Mouse (Mus musculus) cerebellum, postnatal 25 days (tissue): ENCODE data around the gene Sh3rf3.
"Not testable (repeated sequence)": the region's sequence is repeated elsewhere in the genome, so short reads cannot be mapped to it uniquely, and the experiment has no call there.

Source experiments
- DNase-seq, 2 experiments: peaks; one replicate each; pipeline ENCODE4 v3.0.0; 2021; ENCODE audit warnings: mixed read lengths in 2 of 2

Sh3rf3 gene

DNA sequence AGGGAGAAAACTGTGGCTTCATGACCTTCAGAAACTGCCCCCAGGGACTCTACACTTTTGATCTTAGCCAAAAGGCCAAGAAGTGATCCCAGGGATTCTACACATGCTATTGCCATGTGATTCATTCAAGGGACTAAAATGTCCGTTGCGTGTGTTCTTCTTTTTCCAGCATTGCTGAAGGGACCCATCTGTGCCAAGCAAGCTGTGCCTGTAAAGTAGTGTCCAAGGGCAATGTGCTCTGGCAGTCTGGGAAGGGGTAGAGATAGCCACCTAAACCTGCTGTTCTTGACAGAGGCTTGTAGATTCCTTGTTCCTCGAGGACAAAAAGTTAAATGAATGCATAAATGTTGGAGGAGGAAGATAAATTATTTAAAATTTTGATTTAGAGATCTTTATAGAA lies 178.5 kb downstream of the Sh3rf3 start:
- DNase-seq = no peak

DNA sequence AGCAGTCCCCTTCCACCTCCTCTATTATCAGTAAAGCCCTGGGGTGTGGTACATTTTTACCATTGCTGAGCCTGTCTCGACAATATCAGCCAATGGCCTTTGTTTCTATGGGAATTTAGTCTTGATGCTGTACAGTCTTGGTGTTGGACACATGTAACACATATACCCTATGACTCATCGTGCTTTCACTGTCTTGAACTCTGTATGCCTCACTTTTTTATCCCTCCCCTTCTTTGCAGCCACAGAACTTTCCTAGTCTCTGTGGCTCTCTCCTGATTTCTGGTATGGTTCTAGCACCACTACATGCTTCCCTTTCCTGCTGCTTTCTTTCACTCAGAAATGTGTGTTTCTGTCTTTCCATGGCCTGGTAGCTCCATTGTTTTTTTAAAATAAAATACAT lies 181.6 kb downstream of the Sh3rf3 start:
- DNase-seq = no peak

DNA sequence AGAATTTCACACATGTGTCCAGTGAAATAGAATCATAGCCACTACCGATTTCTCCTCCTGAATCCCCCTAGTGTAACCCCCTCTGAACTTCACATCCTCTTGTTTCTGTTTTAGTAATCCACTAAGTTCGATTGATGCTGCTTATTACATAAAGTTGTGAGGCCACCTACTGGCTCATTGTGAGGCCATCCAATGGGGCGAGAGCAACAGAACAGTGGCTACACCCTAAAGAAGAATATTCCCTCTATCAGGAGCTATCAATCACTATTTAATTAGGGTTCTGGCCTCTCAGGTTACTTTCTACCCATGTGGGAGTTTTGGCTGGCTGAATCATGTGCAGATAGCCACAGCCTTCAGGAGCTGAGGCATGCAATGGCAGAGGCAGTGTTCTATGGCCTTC lies 182.0 kb downstream of the Sh3rf3 start:
- no peak for DNase-seq

DNA sequence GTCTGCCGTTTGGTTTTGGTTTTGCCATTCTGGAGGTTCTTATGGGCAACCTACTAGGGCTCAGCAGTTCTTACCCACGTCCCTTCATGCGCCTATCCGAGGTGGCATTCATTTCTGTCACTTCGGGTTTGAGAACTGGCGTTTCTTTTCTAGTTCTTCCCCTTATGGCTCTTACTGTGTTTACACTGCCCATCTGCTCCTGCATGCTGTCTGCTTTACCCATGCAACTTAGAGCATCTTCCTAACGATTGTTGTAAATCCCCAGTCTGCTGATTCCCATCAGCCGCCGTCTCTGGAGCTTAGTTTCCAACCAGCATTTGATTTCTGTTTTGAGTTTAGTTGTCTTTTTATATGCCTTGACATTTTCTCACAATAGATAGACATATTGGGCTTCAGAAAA lies 189.2 kb downstream of the Sh3rf3 start:
- DNase-seq = no peak

DNA sequence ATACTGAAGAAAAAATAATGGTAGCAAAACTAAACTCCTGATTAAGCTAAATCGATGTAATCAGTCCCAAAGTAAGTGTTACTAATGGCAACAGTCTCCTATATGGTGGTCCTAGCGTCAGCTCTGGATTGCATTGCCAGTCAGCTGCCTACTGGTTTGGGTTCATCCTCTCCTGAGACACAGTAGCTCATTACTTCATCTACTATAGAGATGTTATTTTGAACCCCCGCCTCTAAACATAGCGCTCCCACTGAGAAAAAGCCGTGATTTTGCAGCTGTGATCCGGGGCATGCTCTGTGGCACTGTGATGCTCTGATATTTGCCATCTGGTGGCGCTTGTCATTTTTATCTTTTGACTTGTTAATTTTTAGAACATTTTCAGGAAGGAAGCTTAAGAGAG lies 198.3 kb downstream of the Sh3rf3 start:
- DNase-seq = no peak

DNA sequence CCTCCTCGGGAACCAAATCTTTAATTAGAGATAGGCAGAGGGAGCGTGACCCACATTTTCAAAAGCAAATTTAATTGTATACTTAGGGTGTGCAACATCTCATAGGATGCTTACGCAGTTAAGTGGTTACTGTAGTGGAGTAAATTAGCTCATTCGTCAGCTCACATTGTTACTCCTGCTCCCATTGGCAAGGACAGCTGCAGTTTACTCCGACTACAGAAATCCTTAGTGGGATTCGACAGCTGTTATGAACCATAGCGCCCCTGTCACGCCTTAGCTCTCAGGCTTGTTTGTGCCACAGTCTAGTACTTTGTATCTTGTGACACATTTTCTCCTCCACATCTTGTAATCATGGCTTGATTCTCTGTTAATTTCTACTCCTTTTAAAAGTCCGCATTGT lies 200.5 kb downstream of the Sh3rf3 start:
- no peak for DNase-seq

DNA sequence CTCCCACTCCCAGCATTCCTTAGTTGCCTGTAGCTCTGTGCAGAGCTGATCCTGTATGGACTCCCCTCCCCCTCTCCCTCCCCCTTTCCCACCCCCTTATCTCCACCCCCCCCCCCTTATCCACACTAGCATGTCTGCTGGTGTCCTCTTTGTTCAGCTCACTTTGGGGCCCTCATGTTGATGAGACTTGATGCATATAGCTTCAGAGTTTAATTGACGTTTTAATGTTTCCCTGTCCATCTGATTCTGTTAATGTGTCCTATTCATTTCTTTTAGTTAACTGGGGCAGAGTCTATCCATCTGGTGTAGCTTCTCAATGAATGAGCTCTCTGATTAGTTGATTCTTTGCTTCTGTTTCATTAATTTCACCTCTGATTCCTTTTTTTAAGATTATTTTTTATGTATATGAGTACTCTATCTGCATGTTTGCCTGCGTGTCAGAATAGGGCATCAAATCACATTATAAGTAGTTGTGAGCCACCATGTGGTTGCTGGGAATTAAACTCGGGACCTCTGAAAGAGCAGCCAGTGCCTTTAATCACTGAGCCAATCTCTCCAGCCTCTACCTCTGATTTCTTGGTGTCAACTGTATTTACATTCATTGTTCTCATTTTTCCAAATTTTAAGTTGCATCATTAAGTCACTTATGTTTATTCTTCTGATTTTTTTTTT lies 206.3 kb downstream of the Sh3rf3 start:
- no peak for DNase-seq

DNA sequence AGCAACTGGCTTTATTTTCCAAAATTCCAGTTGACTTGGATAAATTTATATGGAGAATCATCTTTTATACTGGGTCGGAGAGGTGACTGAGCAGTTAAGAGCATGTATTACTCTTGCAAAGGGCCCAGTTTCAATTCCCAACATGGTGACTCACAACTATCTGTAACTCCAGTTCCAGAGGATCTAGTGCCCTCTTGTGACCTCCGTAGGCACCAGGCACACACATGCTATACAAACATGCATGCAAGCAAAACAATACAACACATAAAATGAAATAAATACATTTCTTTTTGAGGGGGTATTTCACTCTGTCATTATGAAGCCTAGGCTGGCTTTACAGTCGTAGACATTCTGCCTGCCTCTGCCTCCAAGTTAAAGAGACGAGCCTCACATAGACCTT lies 237.3 kb downstream of the Sh3rf3 start:
- DNase-seq = no peak

DNA sequence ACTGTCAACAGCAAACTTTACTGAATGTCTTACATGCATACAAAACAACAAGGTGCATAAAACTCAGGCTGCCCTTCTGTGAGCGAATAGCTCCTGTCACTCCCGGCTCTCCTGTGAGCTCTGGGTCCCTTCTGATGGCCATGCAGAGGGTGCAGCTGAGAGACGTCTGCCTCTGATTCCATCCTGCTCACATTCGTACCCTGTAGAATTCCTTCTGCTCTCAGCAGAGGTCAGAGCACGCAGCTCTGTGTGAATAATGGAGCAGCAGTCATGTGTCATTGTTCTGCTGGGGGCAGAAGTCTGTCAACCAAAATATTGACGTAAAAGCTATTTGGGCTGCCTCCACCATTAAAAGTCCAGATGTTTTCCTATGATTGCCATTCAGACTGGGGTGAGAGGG lies 243.1 kb downstream of the Sh3rf3 start:
- no peak for DNase-seq

DNA sequence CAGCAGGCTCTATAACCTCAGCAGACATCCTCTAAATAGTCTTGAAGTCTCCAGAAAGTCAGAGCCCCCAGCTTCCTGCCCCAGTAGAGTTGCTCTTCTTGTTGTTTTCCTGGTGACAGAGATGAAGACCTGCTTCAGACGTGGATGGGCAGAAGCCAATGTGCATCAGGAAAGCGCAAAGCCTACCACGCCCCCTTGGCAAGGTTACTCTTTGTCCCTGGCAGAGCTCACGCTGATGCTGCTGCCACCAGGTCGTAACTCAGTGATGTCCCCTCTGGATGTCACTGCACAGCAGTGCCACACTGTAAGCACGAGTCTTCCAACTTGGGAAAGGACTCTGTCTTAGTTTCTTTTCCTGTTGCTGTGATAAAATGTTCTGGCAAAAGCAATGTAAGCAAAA lies 253.6 kb downstream of the Sh3rf3 start:
- DNase-seq = no peak

DNA sequence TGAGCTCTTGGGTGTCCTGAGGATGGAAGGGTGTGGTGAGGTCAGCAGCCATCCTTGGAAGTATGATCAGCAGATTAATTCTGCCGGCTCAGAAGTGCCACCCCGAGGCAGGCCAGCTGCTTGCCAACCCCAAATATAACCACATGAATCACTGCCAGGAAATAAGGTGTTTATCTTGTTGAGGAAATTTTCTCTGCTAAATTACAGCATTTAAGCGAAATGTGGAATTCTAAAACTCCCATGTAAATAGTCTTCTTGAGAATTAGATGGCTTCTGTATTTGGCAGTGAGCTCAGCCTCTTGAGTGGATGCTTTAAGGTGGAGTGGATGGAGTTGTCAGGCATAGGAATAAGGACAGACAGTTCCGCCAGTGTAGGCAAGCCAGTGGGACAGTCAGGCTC lies 259.7 kb downstream of the Sh3rf3 start:
- no peak for DNase-seq

DNA sequence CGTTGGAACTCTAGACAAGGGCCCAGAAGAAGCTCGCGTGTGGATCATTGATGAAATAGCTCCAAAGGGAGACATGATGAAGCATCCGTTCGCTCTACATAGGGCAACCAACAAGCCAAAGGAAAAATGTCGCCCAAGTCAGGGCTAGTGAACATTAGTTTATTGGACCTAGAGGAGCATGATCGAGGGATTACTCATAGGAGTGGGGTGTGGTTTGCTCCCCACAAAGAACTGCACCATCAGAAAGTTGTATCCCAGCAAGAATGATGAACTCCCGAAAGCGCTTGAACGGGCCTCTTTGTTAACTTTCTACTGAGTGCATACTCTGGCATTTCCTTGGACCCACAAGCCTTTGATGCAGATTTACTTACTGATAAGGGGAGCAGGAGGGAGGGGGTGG lies 263.5 kb downstream of the Sh3rf3 start:
- no peak for DNase-seq

DNA sequence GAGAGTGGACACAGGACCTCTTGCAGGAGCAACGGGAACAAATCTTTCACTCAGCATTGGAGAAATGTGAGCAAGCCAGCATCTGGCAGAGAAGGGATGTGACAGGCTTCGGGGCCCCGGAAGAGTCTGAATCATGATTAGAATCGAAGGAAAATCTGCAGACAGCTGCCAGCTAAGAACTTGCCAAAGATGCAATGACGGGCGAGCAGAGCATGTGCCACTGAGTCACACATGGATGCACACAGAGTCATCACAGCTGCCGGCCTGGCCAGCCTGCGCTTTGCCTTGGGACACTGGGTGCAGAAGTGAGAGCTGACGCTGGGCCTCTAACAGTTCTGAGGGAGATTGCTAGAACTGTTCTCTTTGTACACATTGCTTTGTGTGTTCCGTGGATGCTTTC lies 264.8 kb downstream of the Sh3rf3 start:
- DNase-seq = no peak

DNA sequence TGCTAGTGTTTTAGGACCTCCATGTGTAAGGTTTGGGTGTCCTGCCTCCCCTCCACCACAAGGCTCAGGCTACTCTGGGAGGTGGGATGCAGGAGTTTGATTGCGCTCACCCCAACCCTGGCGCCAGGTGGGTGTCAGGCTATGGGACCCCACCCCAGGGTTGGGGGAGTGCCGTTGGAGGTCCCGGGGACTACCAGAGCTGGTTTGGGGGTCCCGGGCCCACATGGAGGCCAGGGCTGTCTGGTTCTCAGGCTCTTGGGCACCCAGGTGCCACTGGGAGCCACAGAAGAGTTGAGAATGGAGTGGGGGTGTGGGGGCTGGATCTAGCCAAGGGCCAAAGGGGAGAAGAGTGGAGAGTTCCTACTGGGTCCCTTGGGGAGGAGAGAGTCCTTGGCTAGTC lies 272.4 kb downstream of the Sh3rf3 start:
- DNase-seq = no peak

DNA sequence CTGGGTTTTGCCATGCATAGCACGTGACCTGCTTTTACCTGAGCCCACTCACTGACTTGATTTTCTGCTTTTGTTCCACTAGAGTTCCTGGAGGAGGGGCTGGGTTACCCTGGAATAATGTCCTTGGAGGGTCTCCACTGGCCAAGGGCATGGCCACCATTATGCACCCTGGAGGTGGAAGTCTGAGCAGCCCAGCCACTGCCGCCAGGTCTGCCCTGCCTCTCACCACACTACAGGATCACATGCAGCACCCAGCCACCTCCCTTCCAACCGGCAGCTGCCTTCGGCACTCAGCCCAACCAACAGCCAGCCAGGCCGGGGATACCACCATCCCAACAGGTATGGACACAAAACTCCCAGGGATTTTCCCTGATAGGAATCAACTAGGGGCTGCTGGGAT lies 273.4 kb downstream of the Sh3rf3 start:
- no peak for DNase-seq

DNA sequence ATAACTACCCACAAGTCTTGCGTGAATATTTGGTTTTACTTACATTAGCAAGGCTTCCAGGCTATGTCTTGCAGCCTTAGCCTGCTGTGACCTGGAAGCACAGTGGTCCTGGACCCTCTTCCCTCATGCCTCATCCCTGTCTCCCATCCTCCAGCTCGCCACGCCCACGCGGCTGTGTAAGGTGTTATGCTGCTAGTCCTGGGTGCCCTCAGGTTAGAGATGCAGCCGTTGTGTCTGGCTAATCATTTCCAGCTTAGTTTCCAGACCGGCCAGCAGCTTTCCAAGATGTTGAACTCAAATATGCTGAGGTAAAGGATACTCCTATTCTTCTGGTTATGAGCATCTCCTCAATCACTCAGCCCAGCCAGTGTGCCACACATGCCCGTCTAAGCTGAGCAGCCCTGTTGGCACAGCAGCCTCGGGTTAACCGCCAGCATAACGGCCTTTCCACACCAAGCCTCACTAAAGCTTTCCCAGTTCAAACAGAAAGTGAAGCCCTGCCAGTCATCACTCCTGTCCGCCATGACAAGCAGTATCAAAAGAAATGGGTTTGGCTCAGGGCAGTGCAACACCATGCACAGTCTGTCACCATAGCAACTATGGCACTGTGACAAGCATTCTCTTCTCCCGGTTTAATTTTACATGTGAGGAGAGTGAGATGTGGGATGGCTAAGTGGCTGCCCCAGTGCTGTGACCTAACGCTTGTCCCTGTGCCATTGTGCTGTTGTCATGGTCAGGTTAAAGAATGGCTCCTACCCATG lies 276.9 kb downstream of the Sh3rf3 start:
- peak in 1 of 2 experiments; percentile 25 for DNase-seq

DNA sequence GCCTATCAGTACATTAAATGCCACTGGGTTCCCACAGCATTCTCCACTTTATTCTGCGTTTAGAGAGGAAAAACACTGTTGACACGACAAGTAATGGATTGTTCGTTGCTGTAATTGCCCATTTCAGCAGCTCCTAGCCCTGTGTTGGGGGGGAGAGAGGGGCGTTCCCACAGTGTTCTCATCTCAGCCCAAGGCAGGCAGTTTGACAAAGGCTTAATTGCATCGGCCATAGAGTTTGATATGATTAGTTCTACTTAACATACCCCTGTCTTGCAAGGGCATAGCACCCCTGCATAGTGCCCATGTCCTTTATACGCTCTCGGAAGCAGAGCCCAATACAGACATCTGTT lies 277.4 kb downstream of the Sh3rf3 start:
- DNase-seq = no peak

DNA sequence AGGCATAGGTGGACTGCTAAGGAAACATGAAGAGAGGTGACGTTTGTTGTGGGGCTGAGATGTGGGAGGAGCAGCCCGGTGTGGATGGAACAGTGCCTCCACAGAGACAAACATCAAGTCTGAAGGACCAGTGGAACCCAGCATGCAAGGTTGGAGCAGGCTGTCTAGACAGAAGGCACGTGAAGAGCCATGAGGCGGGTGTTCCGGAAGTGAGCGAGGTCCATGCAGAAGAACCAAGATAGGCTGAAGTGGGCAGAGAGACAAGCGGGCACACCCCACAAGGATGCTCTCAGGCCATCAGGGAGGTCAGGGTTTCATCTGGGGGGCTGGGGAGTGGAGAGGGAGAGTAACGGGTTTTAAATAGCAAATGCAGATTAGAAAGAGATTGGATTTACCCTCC lies 278.4 kb downstream of the Sh3rf3 start:
- DNase-seq = no peak

DNA sequence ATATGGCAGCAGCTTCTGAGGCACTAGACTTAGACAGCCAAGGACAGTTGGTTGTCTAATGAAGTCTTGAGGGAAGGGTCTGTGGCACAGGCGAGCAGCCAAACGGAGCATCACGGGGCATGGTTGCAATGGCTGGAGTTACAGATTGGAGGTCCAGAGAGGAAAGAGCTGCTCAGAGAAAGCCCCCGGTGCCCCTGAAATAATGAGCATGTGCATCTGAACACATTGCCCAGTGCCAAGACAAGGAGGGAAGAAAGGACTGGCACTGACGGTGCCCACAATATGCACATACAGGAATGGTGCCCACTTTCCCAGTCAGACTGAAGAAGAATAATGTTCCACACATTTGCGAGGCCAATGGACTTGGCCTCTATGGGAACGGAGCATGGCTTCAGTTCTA lies 278.8 kb downstream of the Sh3rf3 start:
- DNase-seq = no peak

DNA sequence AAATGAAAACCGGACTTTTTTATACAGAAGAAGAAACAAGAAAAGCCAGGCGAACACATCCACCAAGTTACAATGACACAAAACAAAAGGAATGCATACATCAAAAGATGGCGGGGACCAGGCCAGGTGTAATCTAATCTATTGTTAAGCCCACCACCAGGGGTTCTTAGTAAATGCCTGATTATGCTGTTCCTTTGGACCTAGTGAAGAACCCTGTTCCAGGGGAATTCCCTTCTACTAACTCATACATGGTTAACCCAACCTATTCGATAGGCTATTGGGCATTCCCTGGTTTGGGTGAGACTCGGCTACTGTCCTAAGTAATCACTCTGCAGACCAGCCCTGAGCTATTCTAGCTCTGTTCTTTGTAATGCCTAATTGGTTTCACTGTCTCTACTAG lies 289.9 kb downstream of the Sh3rf3 start:
- not testable (repeated sequence) for DNase-seq

DNA sequence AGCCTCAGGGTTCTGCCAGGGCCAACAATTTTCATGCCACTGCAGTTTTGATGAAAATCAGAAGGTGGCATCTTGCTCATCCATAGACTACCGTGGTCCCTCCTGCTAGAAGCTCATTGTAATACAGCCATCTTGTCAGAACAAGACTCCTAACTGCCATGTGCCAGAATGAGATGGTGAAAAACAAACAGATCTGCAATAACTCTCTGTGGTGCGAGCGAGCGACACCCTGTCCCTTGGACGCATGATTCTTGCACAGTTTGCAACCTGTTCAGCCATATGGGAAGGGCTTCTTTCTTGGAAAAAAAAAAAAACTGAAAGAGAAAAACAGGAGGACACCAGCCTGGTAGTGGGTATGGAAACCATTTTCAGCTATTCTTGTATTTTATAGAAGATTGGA lies 291.5 kb downstream of the Sh3rf3 start:
- DNase-seq = no peak

DNA sequence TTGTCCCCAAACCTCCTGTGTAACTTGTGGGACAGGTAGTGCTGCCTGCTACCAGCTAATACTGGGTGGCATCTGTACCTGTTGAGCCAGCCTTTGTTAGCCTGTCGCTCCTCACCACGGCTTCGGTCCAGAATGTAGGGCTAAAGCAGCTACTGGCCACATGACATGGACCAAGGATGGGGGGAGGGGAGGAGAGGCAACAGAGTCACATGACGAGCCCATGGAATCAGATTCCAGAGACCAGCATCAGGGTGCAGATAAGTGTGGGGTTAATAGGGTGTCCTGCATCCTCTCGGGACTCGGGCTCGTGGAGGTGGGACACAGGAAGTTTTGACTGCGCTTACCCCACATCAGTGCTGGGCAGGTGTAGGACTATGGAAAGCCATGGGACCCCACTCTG lies 292.7 kb downstream of the Sh3rf3 start:
- no peak for DNase-seq

DNA sequence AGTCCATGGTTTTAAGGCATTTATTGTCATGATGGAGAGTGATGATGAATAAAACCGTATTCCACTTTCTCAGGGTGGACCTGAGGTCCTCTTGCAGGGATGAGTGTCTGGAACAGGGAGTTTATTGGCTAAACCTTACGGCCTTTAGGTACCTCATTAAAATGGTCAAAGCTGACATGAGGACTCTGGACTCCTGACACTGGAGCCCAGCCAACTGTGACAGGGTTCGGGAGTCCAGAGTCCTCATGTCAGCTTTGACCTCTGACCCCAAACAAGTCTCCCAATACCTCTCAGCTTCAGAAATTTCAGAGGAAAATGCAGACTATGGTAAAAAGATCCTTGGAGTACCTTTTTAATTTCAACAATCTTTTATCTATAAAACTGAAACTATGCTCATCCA lies 293.5 kb downstream of the Sh3rf3 start:
- no peak for DNase-seq

DNA sequence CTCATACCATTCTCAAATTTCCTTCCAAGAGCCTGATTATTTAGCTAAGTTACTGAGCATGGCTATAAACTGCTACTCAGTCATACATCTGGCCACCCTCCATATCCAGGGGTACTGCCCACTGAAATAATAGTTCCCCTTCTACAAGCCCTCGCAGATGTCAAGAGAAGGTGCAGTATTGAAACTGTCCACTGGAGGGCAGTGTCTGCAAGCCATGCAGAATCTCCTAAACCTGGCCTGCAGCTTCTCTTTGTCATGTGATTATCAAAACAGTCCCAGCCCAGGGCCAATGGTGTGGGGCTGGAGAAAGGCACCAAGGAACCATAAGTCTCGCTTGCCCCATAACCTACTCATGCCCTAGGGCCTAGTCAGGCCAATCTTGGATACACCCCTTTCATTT lies 295.9 kb downstream of the Sh3rf3 start:
- peak; percentile 44 to 76 for DNase-seq

DNA sequence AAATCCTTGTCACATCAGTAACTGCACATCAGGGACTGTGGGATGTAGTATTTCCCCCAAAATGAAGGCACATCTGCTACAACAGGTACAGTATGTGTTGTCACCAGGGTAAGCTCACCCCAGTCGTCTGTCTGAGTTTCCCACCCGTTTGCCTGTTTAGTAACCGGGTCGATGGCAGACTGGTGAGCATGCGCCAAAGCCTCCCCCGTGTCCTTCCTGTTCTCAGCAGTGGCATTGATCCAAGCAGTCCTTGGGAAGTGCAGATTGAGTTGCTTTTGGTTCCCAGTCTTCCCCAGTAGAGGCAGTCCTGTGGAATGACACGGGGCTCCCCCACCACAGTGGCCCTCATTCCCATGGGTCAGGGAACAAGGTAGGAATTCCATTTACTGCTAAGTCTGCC lies 297.2 kb downstream of the Sh3rf3 start:
- DNase-seq = no peak
